Mouse (Mus musculus) hindbrain, embryonic 11.5 days (tissue): ENCODE measurements around the gene Zfp114. TPM values are rescaled to one million over a fixed set of nuclear protein-coding genes. Genes with fewer than 3 reads are reported as not detected.

Experiments
- ATAC-seq: fragments of 200-750 bp; cut with Nextera tagmentation; 2 replicates; pipeline ENCODE4 v1.8.0; 2017; ENCODE audit warnings: mild to moderate bottlenecking, moderate TSS enrichment, moderate library complexity; ENCODE audit not compliant: low FRiP score
- DNase-seq: peaks from one replicate; pipeline ENCODE4 v3.0.0-alpha.2; 2015; ENCODE audit warnings: low spot score
- H3K27ac ChIP-seq: fragments of 300-500 bp; sonication (generic); 2 replicates; pipeline ENCODE4 v1.5.1; 2014; ENCODE audit warnings: mild to moderate bottlenecking, low read depth, low read length
- H3K27me3 ChIP-seq: fragments of 300-500 bp; sonication (generic); 2 replicates; pipeline ENCODE4 v1.6.1; 2014; ENCODE audit warnings: mild to moderate bottlenecking, low read length, moderate library complexity, mixed read lengths; ENCODE audit not compliant: control insufficient read depth, insufficient read depth
- H3K36me3 ChIP-seq: fragments of 300-500 bp; sonication (generic); 2 replicates; pipeline ENCODE4 v1.6.1; 2014; ENCODE audit warnings: mild to moderate bottlenecking, low read length, moderate library complexity, mixed read lengths; ENCODE audit not compliant: control insufficient read depth, insufficient read depth
- H3K4me1 ChIP-seq: fragments of 300-500 bp; sonication (generic); replicated peaks from 2 replicates; pipeline ENCODE4 v1.6.1; 2014; ENCODE audit warnings: low read length, mixed read lengths; ENCODE audit not compliant: control insufficient read depth, insufficient read depth
- H3K4me2 ChIP-seq: fragments of 300-500 bp; sonication (generic); replicated peaks from 2 replicates; pipeline ENCODE4 v1.6.1; 2014; ENCODE audit warnings: mild to moderate bottlenecking, low read depth, low read length
- H3K4me3 ChIP-seq: fragments of 300-500 bp; sonication (generic); 2 replicates; pipeline ENCODE4 v1.5.1; 2014; ENCODE audit warnings: low read depth, low read length
- H3K9ac ChIP-seq: fragments of 300-500 bp; sonication (generic); 2 replicates; pipeline ENCODE4 v1.6.1; 2014; ENCODE audit warnings: low read depth, low read length
- H3K9me3 ChIP-seq: fragments of 300-500 bp; sonication (generic); 2 replicates; pipeline ENCODE4 v1.6.1; 2016; ENCODE audit warnings: low read length; ENCODE audit not compliant: control insufficient read depth
- WGBS: fragments of 180-500 bp; shearing (Covaris S2); extraction: QIAGEN DNeasy Blood & Tissue Kit; methylation state at CpG from one replicate; pipeline ENCODE4 v1.1.7; 2014; 5-methylcytosine and 5-hydroxymethylcytosine counted together
- polyA plus RNA-seq: library from polyadenylated mRNA; unstranded; fragments of >200 nt; fragmentation: Nextera tagmentation; extraction: Ambion mirVana; gene quantifications from 2 replicates; pipeline ENCODE4 v1.2.1, GENCODE M21; 2014

The Zfp114 gene
- polyA plus RNA-seq, result 4.5 and 7.8 TPM in 2 replicates

DNA sequence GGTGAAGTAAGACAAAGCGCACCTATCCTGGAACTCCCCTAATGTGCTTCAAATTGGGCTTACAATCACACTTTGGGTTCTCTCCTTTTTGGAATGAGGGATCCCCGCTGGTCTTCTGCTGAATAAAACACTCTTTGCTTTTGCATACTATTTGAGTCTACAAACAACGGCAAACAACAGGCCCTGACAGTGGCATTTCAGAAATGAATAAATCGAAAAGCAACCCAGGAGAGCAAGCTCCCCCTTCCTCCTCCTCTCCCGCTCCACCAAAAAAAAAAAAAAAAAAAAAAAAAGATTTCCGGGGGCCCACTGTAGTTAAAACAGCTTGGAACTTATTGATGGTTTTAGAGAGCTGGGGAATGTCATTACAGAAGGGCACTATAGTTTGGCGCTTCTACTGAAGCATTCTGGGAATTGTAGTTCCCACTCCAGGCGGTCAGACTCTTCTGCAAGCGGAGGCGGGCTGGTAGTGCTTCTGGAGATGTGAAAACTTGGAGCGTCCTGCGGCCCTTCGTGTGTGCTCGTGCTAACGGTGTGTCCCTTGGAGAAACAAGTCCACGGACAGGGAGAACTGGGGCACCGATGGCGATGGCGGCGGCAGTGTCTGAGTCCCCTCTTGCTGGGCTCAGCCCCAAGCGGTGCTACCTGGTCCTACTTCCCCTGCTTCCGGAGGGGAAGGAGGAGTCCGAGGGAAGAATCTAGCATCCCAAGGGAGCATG, at the start of gene Zfp114:
Gene Zfp114 (plus strand): TSS at position 443 of the 719 bp plus-strand sequence.
- 16% methylated on average over 23 of the region's 23 CpGs for WGBS
- peak; percentile 90 for ATAC-seq
- Histone ChIP-seq H3K27ac (no peak within 1 kb of the TSS), H3K4me1 (no peaks in the 10 kb centered on the region), H3K36me3 (no peaks in the 10 kb centered on the region), H3K9me3 (no peaks in the 10 kb centered on the region), H3K9ac (peak within 1 kb of the TSS; percentile 65), H3K27me3 (no peaks in the 10 kb centered on the region), H3K4me3 (peak within 1 kb of the TSS; percentile 44), H3K4me2 (peak within 1 kb of the TSS; percentile 40)
- DNase-seq, result peak; percentile 83

- H3K9ac ChIP-seq, result peak overlapping the region; percentile 40
- no peaks in the 10 kb centered on the region for H3K27me3 ChIP-seq
- DNase-seq, result no peak
- no peak overlapping the region for H3K27ac ChIP-seq
- H3K36me3 ChIP-seq, result no peaks in the 10 kb centered on the region
- no peaks in the 10 kb centered on the region for H3K4me1 ChIP-seq
- H3K4me2 ChIP-seq, result peak overlapping the region; percentile 47
- peak; percentile 63 for ATAC-seq
- H3K4me3 ChIP-seq, result peak overlapping the region; percentile 50
- no peaks in the 10 kb centered on the region for H3K9me3 ChIP-seq
- WGBS, result 17% methylated on average over 6 of the region's 6 CpGs
These were observed 41.4 kb upstream of the Zfp114 start for GRCm38 (mm10) chr7:24133425-24133995.

DNA sequence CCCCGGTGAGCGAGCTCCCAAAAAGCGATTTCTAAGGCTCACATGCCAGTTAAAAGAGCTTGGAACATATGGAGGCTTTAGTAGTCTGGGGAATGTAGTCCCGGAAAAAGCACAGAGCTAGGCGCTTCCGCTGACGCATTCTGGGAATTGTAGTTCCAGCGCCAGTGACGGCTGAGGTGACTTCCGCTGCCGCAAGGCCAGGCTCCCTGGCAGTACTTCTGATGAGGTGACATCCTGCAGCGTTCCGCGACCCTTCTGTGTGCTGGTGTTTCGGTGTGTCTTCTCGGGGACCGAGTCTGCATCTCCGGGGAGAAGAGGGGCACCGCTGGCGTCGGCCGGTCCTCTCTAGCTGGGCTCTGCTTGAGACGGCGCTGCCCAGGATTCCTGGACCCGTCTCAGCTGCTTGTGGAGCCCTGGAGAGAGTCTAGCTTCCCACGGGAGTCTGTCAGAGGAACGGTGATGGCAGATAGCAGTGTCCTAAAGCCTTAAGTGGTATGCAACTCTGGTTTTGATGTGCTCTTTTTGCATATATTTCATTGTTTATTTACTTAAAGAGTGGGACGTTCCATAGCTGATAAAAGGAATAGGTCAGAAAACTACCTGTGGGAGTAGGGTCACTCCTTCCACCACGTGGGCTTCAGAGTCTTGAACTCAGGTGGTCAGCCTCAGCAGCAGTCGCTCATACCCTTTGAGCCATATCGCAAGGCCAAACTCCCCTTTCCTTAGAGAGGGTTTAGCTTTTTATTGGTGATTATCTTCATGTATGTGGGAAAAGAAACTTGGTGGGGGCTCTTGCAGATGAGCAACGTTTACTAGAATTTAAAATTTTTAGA, 40.6 kb upstream of the Zfp114 start, which contains the start of gene Zfp235:
Gene Zfp235 (plus strand): TSS at position 174 of the 833 bp plus-strand sequence.
- Histone ChIP-seq H3K4me2 (peak within 1 kb of the TSS; percentile 47), H3K9ac (peak within 1 kb of the TSS; percentile 49), H3K4me1 (no peaks in the 10 kb centered on the region), H3K27me3 (no peaks in the 10 kb centered on the region), H3K4me3 (peak within 1 kb of the TSS; percentile 50), H3K27ac (no peak within 1 kb of the TSS), H3K9me3 (no peaks in the 10 kb centered on the region), H3K36me3 (no peaks in the 10 kb centered on the region)
- DNase-seq (peak; percentile 91), ATAC-seq (peak; percentile 95)
- 4% methylated on average over 32 of the region's 32 CpGs for WGBS

DNA sequence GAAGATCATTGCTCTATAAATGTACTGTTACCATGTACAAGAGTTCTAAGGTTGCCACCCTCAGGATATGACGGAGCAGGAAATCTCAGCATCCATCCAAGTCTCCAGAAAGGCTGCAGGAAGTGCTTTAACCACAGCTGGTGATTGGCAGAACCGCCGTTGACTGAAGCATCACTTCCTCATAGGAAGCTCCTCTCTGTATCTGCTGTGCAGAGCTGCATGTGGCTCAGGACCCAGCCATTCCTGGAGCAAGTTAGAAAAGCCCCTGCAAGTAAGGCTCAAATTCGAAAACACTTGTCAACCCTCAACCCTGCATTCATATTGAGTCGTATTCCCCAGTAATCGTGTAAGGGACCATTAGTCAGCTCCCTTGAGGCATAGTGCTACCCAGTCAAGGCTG, 32.3 kb upstream of the Zfp114 start:
- 91% methylated on average over 6 of the region's 6 CpGs for WGBS
- Histone ChIP-seq H3K27ac (no peak overlapping the region), H3K27me3 (no peaks in the 10 kb centered on the region), H3K4me1 (no peaks in the 10 kb centered on the region), H3K9ac (no peak overlapping the region), H3K4me3 (no peak overlapping the region), H3K9me3 (0 out of 2 replicates have a peak, but pooled peaks cover 5% of the 10 kb centered on the region), H3K36me3 (0 out of 2 replicates have a peak, but pooled peaks cover 2% of the 10 kb centered on the region), H3K4me2 (no peak overlapping the region)
- no peak for ATAC-seq
- no peak for DNase-seq

GRCm38 (mm10) chr7:24153272-24153671, 21.6 kb upstream of the Zfp114 start:
- H3K4me1 ChIP-seq, result no peaks in the 10 kb centered on the region
- no peaks in the 10 kb centered on the region for H3K9me3 ChIP-seq
- H3K36me3 ChIP-seq, result no peaks in the 10 kb centered on the region
- no peaks in the 10 kb centered on the region for H3K27me3 ChIP-seq
- WGBS, result 4% methylated on average over 1 of the region's 1 CpGs
- no peak overlapping the region for H3K4me3 ChIP-seq
- no peak for DNase-seq
- no peak overlapping the region for H3K9ac ChIP-seq
- no peak overlapping the region for H3K4me2 ChIP-seq
- ATAC-seq, result no peak
- no peak overlapping the region for H3K27ac ChIP-seq

- ATAC-seq (no peak), DNase-seq (no peak)
- no peak overlapping the region for H3K4me2 ChIP-seq
- no peaks in the 10 kb centered on the region for H3K9me3 ChIP-seq
- H3K27me3 ChIP-seq, result no peaks in the 10 kb centered on the region
- no peaks in the 10 kb centered on the region for H3K4me1 ChIP-seq
- H3K9ac ChIP-seq, result no peak overlapping the region
- H3K36me3 ChIP-seq, result no peaks in the 10 kb centered on the region
- H3K4me3 ChIP-seq, result no peak overlapping the region
- no peak overlapping the region for H3K27ac ChIP-seq
- 59% methylated on average over 4 of the region's 4 CpGs for WGBS
These were observed 2.7 kb upstream of the Zfp114 start for GRCm38 (mm10) chr7:24172191-24172590.

- peak overlapping the region; percentile 40 for H3K4me2 ChIP-seq
- H3K9me3 ChIP-seq, result no peaks in the 10 kb centered on the region
- peak overlapping the region; percentile 44 for H3K4me3 ChIP-seq
- H3K27ac ChIP-seq, result no peak overlapping the region
- DNase-seq, result no peak
- 62% methylated on average over 6 of the region's 6 CpGs for WGBS
- no peaks in the 10 kb centered on the region for H3K27me3 ChIP-seq
- peak overlapping the region; percentile 65 for H3K9ac ChIP-seq
- ATAC-seq, result peak; percentile 39; the same call in 1 of the 2 replicates
- no peaks in the 10 kb centered on the region for H3K36me3 ChIP-seq
- H3K4me1 ChIP-seq, result no peaks in the 10 kb centered on the region
These were observed 464 bp downstream of the Zfp114 start for GRCm38 (mm10) chr7:24175337-24175711.

DNA sequence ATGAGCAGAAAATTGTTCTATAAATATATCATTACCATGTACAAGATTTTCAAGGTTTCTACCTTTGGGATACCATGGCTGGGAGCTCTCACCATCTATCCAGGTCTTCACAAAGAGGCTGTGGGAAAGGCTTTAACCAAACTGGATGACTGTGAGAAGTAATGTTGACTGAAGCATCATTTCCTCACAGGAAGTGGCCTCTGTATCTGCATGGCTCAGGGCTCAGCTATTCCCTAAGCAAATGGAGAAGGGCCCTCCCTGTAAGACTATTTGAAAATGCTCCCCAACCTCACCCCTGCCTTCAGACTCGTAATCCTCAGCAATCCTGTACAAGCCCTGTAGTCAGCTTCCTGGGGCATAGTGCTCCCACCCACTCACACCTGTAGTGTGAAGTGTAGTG, 12.8 kb downstream of the Zfp114 start:
- DNase-seq (no peak), ATAC-seq (no peak)
- H3K27ac ChIP-seq, result no peak overlapping the region
- no peaks in the 10 kb centered on the region for H3K36me3 ChIP-seq
- H3K4me3 ChIP-seq, result no peak overlapping the region
- H3K4me1 ChIP-seq, result no peaks in the 10 kb centered on the region
- no peak overlapping the region for H3K4me2 ChIP-seq
- no peak overlapping the region for H3K9ac ChIP-seq
- H3K9me3 ChIP-seq, result no peaks in the 10 kb centered on the region
- 73% methylated on average over 1 of the region's 1 CpGs for WGBS
- H3K27me3 ChIP-seq, result no peaks in the 10 kb centered on the region
